Mouse (Mus musculus) embryonic fibroblast, embryonic 13.5 days (primary cell): ENCODE results near the gene Fam169a.

ENCODE experiments used
- CTCF ChIP-seq: IDR thresholded peaks from 2 replicates; pipeline ENCODE4 v1.5.1; 2011; ENCODE audit warnings: mild to moderate bottlenecking, control low read depth, low read length, moderate library complexity, borderline replicate concordance; ENCODE audit not compliant: insufficient read depth
- POLR2A ChIP-seq: IDR thresholded peaks from 2 replicates; pipeline ENCODE4 v1.6.1; 2011; ENCODE audit warnings: low read depth, mild to moderate bottlenecking, control low read depth, low read length, moderate library complexity

GRCm38 (mm10) chr13:97142321-97142720 is 75.2 kb downstream of the Fam169a start:
- no peak for TF ChIP-seq CTCF
- TF ChIP-seq POLR2A: no peak
